Mouse (Mus musculus) stomach, postnatal 0 days (tissue): ENCODE results near the gene 4932438H23Rik. TPM values are rescaled to one million over a fixed set of nuclear protein-coding genes. Genes with fewer than 3 reads are reported as not detected.

Experiments used
- ATAC-seq: fragments of 200-750 bp; cut with Nextera tagmentation; 2 replicates; pipeline ENCODE4 v1.8.0; 2017; ENCODE audit not compliant: low FRiP score, low TSS enrichment
- DNase-seq: peaks from one replicate; pipeline ENCODE4 v3.0.0-alpha.2; 2016; ENCODE audit warnings: low spot score
- H3K27ac ChIP-seq: fragments of 300-500 bp; sonication (generic); replicated peaks from 2 replicates; pipeline ENCODE4 v1.5.1; 2014; ENCODE audit warnings: mild to moderate bottlenecking, control low read depth
- H3K27me3 ChIP-seq: fragments of 300-500 bp; sonication (generic); 2 replicates; pipeline ENCODE4 v1.6.1; 2014; ENCODE audit warnings: low read length; ENCODE audit not compliant: control insufficient read depth, insufficient read depth
- H3K36me3 ChIP-seq: fragments of 300-500 bp; sonication (generic); 2 replicates; pipeline ENCODE4 v1.6.1; 2014; ENCODE audit warnings: low read length, mixed read lengths; ENCODE audit not compliant: control insufficient read depth, insufficient read depth
- H3K4me1 ChIP-seq: fragments of 300-500 bp; sonication (generic); replicated peaks from 2 replicates; pipeline ENCODE4 v1.6.1; 2014; ENCODE audit warnings: antibody characterized with exemption; ENCODE audit not compliant: control insufficient read depth, insufficient read depth
- H3K4me2 ChIP-seq: fragments of 300-500 bp; sonication (generic); replicated peaks from 2 replicates; pipeline ENCODE4 v1.6.1; 2014; ENCODE audit warnings: low read depth, mild to moderate bottlenecking, control low read depth, moderate library complexity
- H3K4me3 ChIP-seq: fragments of 300-500 bp; sonication (generic); 2 replicates; pipeline ENCODE4 v1.5.1; 2014; ENCODE audit warnings: low read depth, low read length, control low read depth
- H3K9ac ChIP-seq: fragments of 300-500 bp; sonication (generic); 2 replicates; pipeline ENCODE4 v1.6.1; 2014; ENCODE audit warnings: mild to moderate bottlenecking, low read length, control low read depth, mixed read lengths
- H3K9me3 ChIP-seq: fragments of 300-500 bp; sonication (generic); 2 replicates; pipeline ENCODE4 v1.6.1; 2016; ENCODE audit warnings: low read length; ENCODE audit not compliant: control insufficient read depth
- CTCF ChIP-seq: IDR thresholded peaks from 2 replicates; pipeline ENCODE4 v1.5.1; 2016; ENCODE audit warnings: antibody characterized with exemption, low read depth, mild to moderate bottlenecking, moderate library complexity
- EP300 ChIP-seq: optimal IDR thresholded peaks from 2 replicates; pipeline ENCODE3; 2016; ENCODE audit warnings: antibody characterized with exemption
- WGBS: fragments of 180-500 bp; shearing (Covaris S2); extraction: QIAGEN DNeasy Blood & Tissue Kit; methylation state at CpG from one replicate; pipeline ENCODE4 v1.1.7; 2014; 5-methylcytosine and 5-hydroxymethylcytosine counted together
- polyA plus RNA-seq: library from polyadenylated mRNA; unstranded; fragments of >200 nt; fragmentation: Nextera tagmentation; extraction: Ambion mirVana; gene quantifications from 2 replicates; pipeline ENCODE4 v1.2.1, GENCODE M21; 2015

Gene 4932438H23Rik
- polyA plus RNA-seq, 1 experiment from 2014 or later, result 0.04 TPM

GRCm38 (mm10) chr16:91068969-91069368, 26.0 kb downstream of the 4932438H23Rik start:
- Histone ChIP-seq H3K9me3 (no peaks in the 10 kb centered on the region), H3K36me3 (no peaks in the 10 kb centered on the region), H3K4me3 (no peak overlapping the region), H3K27me3 (no peaks in the 10 kb centered on the region), H3K4me1 (no peaks in the 10 kb centered on the region), H3K27ac (no peak overlapping the region), H3K4me2 (no peak overlapping the region), H3K9ac (no peak overlapping the region)
- 25% methylated on average over 12 of the region's 12 CpGs for WGBS
- TF ChIP-seq EP300 (no peak), CTCF (no peak)
- ATAC-seq (no peak; the same call in 1 of the 2 replicates), DNase-seq (peak; percentile 27)

DNA sequence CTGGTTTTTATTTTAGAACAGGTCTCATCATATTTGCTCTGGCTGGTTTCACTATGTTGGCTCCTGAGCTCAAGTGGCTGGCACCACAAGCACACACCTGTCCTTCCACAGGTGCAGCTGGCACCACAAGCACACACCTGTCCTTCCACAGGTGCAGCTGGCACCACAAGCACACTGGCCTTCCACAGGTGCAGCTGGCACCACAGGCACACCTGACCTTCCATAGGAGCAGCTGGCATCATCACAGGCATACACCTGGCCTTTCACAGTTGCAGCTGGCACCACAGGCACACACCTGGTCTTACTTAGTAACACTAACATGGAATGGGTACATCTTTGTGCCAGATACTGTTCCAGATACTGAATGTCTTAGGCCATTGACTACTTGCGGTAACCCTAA, 27.8 kb downstream of the 4932438H23Rik start:
- TF ChIP-seq EP300 (no peak), CTCF (no peak)
- H3K9ac ChIP-seq, result no peak overlapping the region
- WGBS, result 98% methylated on average over 1 of the region's 1 CpGs
- no peak overlapping the region for H3K27ac ChIP-seq
- no peak for DNase-seq
- H3K27me3 ChIP-seq, result no peaks in the 10 kb centered on the region
- no peak for ATAC-seq
- H3K36me3 ChIP-seq, result no peaks in the 10 kb centered on the region
- H3K4me2 ChIP-seq, result no peak overlapping the region
- H3K4me3 ChIP-seq, result no peak overlapping the region
- no peaks in the 10 kb centered on the region for H3K9me3 ChIP-seq
- H3K4me1 ChIP-seq, result no peaks in the 10 kb centered on the region

DNA sequence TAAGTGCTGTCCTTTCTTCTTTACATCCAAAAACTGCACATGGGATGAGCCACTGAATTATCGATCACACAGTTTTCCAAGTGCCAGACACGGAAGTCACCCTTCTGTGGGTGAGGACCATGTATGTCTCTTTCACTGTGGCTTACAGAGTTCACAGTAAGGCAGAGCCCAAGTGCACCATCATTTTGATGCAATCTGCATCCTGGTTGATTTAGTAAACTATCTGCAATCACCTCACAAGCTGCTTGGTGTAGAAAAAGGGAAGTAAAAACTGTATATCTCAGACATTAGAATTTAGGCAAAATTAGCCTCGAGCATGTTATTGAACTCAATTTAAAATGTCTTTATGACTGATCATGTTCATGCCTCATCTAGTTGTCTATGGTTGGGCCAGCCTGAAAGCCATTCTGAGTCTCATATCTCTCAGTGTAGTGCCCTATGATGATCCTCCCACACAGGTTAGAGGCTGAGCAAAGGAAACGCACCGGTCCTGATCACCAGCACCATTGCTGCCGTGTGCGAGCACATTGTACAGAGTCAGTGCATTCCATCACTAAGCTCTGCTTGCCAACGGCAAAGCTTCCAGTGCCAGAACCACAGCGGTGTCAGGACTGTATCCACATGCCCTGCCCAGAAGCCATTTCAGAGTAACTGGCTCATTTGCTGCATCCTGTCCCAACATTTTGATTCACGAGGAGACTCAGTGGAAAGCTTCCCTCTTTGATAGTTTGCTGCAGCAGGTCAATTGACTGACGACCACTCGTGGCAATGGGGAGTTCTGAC, 30.1 kb downstream of the 4932438H23Rik start:
- DNase-seq (no peak), ATAC-seq (no peak)
- no peak overlapping the region for H3K27ac ChIP-seq
- H3K9ac ChIP-seq, result no peak overlapping the region
- 79% methylated on average over 12 of the region's 12 CpGs for WGBS
- H3K4me1 ChIP-seq, result no peaks in the 10 kb centered on the region
- H3K4me3 ChIP-seq, result no peak overlapping the region
- no peak for TF ChIP-seq CTCF
- no peaks in the 10 kb centered on the region for H3K27me3 ChIP-seq
- H3K9me3 ChIP-seq, result no peaks in the 10 kb centered on the region
- H3K36me3 ChIP-seq, result no peaks in the 10 kb centered on the region
- no peak overlapping the region for H3K4me2 ChIP-seq

DNA sequence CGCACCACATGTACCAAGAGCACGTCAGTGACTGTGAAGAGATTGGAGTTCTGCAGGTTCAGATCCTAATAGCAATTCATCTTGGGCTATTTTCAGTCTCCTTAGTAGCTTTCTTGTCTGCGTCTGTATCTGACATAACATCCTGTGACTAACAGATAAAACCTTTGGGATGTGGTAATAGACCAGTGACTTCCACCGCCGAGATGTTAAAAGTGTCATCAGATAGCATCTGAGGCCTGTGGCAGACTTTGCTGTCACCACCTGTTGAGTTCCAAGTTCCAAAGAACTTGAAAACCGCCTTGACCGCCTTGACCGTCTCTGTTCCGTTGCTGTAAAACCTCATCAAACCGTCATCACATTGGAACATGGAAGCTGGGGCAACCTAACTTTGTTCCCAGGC, 31.1 kb downstream of the 4932438H23Rik start:
- Histone ChIP-seq H3K27me3 (no peaks in the 10 kb centered on the region), H3K4me3 (no peak overlapping the region), H3K9me3 (no peaks in the 10 kb centered on the region), H3K27ac (no peak overlapping the region), H3K4me1 (no peaks in the 10 kb centered on the region), H3K36me3 (no peaks in the 10 kb centered on the region), H3K9ac (no peak overlapping the region), H3K4me2 (no peak overlapping the region)
- DNase-seq (no peak), ATAC-seq (no peak)
- TF ChIP-seq EP300, result no peak
- WGBS, result 93% methylated on average over 10 of the region's 10 CpGs

- H3K27me3 ChIP-seq, result no peaks in the 10 kb centered on the region
- no peak overlapping the region for H3K27ac ChIP-seq
- DNase-seq, result no peak
- H3K9ac ChIP-seq, result no peak overlapping the region
- H3K36me3 ChIP-seq, result no peaks in the 10 kb centered on the region
- no peak for ATAC-seq
- no peak overlapping the region for H3K4me2 ChIP-seq
- no peak overlapping the region for H3K4me3 ChIP-seq
- H3K9me3 ChIP-seq, result no peaks in the 10 kb centered on the region
- no peaks in the 10 kb centered on the region for H3K4me1 ChIP-seq
- WGBS, result 61% methylated on average over 13 of the region's 13 CpGs
- no peak for TF ChIP-seq EP300
- TF ChIP-seq CTCF, result no peak
These were observed 33.2 kb downstream of the 4932438H23Rik start for GRCm38 (mm10) chr16:91061531-91062318.

GRCm38 (mm10) chr16:91057741-91058140, 37.2 kb downstream of the 4932438H23Rik start:
- WGBS, result 77% methylated on average over 6 of the region's 6 CpGs
- H3K27ac ChIP-seq, result no peak overlapping the region
- no peak overlapping the region for H3K4me3 ChIP-seq
- no peak overlapping the region for H3K4me2 ChIP-seq
- no peak for ATAC-seq
- no peak overlapping the region for H3K9ac ChIP-seq
- TF ChIP-seq EP300, result no peak
- TF ChIP-seq CTCF, result no peak
- H3K27me3 ChIP-seq, result no peaks in the 10 kb centered on the region
- DNase-seq, result no peak
- H3K9me3 ChIP-seq, result no peaks in the 10 kb centered on the region
- H3K4me1 ChIP-seq, result no peaks in the 10 kb centered on the region
- H3K36me3 ChIP-seq, result no peaks in the 10 kb centered on the region
